Mouse (Mus musculus): ENCODE measurements around the gene Rnh1.

Rnh1 gene

GRCm38 (mm10) chr7:141205504-141205903 is 32.8 kb upstream of the Rnh1 start:
- in situ Hi-C loops (cut with MboI): no loop called here

DNA sequence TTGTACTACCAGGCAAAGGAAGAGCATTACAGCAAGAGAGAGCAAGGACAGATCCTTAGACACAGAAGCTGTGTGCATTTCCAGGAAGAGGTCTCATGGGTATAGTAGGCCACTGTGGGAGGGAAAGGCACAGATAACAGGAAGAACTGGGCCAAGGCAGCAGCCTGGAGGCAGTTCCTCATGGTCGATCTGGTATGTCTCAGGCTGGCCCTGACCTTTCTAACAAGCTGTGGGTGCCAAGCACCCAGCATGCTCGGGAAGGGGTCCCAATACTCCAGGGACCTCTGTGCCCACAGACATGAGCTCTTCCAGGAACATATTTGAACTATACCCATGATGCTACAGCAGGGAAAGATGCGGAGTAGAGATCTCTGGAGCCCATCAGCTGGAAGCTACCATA is 31.9 kb upstream of the Rnh1 start:
- in situ Hi-C loops (cut with MboI): no loop called here

DNA sequence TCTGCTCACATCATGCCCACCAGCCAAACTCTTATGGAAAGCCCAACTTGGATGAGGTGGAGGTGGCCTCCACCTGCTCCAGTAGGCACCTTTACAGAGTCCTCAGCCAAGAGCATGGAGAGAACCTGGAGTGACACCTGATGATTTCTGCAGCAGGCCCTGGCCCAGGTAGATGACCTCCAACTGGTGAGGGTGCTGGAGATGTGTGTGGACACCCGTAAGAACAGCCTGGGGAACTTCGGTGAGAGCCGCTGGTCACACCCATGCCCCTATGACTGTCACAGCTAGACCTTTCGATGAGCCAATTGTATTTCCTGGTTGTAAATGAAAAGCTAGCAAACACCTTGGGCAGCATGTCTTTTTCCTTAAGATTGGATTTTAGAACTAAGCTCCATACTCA is 25.5 kb upstream of the Rnh1 start:
- in situ Hi-C loops (cut with MboI): no loop called here

DNA sequence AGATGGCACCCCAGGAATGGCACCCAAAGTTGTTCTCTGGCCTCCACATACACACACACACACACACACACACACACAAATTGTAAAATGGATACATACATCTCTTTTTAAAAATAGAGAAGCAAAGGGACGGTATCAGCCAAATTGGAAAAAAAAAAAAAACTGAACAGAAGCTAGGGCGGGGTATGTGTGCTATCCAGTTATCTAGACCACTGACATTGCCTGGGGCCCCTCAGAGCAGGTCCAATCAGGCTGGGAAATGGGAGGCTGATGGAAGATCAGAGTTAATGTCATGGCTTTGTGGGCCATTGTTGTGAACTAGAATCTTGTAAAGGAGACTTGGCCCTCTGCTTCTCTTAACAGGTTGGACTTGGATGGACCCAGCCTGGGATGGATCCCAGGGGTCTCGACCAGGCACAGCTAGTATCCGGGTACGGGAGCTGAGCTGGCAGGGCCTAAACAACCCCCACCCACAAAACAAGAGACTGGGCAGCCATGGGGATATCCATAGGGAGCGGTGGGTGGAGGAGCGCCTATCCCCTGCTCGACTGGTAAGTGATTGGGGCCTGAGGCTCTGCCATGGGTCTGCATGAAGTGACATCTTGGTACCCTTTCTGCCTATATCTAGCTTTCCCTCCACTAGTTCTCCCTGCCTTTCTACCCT is 24.1 kb upstream of the Rnh1 start:
- in situ Hi-C loops (cut with MboI): no loop called here

GRCm38 (mm10) chr7:141195754-141196153 is 23.1 kb upstream of the Rnh1 start:
- in situ Hi-C loops (cut with MboI): no loop called here

DNA sequence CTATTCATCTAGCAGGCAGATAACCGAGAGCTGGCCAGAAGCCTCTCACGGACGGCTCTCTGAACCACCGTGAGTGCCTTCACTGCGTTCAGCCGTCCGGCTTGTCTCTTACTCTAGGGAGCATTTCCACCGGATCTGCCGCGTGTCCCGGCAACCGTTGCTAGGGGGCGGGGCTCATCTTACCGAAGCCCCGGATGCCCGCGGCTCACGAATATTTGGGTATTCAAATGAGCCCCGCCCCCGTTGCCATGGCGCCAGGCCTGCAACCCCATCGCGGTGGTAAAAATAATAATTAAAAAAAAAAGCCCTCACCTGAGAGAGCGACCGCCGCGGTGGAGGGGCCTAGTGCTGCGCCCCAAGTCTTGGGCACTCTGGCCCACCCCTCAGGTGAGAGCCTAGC is 22.2 kb upstream of the Rnh1 start:
- in situ Hi-C loops (cut with MboI): no loop called here

DNA sequence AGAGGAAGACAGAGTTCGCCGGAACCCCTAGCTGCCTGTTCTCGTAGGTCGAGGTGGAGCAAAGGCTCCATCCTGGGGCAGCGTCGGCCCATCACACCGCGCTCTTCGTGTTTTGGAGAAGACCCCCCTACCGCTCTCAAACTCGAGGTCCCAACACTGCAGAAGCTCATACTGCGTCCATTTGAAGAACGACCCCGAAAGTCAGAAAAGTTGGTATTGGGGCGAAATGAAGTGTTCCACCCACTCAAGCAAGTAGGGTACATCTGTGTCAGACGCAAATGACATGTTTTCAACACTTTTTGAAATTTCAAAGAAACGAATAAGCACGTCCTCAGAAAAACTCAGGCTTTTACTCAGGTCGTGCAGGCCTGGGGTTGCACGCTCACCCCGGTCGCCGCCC is 21.8 kb upstream of the Rnh1 start:
- in situ Hi-C loops (cut with MboI): no loop called here

- in situ Hi-C loops (cut with MboI): no loop called here
These were observed 21.3 kb upstream of the Rnh1 start, which contains the start of the genes Hras and Lrrc56 for GRCm38 (mm10) chr7:141193948-141194347. Hras (minus strand) TSS chr7:141194005. Lrrc56 (plus strand) TSS chr7:141194157.

DNA sequence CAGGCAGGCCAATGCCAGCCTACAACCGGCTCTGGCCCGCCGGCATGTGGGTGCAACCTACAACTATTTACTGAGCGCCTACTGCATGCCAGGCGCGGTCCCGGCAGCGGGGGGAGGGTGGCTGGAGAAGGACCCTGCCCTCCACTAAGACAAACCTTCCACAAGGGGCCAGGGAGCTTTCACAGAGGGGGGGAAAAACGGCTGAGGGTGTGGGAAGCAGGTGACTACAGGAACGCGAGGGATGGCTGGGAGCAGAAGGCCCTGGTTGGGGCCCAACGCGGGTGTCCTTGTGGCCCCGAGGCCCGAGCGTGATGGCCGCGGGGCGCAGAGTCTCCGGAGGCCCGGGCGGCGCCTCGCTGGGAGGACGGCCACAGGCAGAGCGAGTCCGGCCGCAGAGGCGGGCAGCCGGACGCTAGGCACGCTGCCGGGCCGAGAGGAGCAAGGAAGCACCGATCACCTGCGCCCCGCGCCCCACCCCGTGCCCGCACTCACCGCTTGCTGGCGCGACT is 20.7 kb upstream of the Rnh1 start:
- in situ Hi-C loops (cut with MboI): no loop called here

DNA sequence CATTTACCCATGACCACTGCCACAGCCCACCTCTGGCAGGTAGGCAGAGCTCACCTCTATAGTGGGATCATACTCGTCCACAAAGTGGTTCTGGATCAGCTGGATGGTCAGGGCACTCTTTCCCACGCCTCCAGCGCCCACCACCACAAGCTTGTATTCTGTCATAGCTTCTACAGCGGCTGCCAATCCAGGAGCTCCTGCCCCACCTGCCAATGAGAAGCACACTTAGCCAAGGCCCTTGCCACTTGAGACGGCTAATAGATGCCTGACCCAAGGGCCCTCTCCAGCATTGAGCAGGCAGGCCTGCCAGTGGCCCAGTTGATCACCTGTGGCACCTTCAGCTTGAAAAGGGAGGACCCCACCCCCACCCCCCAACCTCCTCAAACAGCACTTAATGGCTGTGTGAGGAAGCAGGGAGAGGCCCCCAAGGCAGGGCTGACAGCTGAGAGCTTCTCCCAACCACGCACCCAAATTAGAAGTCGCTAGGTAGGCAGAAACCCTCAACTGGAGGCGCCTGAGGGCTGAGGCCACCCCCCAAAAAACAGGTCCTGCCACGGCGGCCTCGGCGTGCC is 20.2 kb upstream of the Rnh1 start:
- in situ Hi-C loops (cut with MboI): no loop called here

DNA sequence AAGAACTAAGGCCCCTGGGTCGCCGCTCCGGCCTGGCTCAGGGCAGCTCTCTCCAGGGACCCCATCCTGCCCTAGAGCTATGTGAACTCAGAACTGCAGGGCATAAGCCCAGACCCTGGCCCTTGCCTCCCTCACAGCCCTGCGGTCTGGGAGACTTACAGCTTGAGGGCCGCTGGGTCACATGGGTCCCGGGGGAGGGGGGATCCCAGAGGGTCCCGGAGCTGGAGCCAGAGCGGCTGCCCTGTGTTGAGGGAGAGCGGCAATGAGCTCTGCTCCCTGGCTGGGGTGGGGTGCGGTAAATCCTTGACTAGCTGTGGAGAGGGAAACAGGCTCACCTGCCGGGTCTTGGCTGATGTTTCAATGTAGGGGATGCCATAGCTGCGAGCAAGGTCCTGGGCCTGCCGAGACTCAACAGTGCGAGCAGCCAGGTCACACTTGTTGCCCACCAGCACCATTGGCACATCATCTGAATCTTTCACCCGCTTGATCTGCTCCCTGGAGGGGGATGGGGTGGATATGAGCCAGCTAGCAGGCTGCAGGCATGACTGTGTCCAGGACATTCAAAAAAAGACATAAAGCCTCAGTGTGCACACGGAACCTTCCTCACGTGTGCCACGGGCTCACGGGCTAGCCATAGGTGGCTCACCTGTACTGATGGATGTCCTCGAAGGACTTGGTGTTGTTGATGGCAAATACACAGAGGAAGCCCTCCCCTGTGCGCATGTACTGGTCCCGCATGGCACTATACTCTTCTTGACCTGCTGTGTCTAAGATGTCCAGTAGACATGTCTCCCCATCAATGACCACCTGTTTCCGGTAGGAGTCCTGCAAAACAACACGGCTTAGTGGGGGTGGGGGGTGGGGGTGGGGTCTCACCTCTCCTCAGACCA is 19.4 kb upstream of the Rnh1 start:
- in situ Hi-C loops (cut with MboI): no loop called here

DNA sequence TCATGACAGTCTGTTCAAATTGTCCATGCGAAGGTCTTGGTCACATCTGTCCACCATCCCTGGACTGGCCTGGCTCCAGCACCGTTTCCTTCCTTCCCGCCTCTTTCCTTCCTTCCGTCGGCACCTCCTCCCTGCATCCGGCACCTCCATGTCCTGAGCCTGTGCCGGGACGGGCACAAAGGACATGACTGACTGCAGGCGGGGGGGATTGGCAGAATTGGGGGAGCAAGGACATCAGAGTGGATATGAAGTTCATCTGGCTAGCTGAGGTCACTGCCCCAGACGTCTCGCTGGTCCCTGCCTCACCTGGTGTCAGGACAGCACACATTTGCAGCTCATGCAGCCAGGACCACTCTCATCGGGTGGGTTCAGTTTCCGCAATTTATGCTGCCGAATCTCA is 18.4 kb upstream of the Rnh1 start:
- in situ Hi-C loops (cut with MboI): no loop called here

DNA sequence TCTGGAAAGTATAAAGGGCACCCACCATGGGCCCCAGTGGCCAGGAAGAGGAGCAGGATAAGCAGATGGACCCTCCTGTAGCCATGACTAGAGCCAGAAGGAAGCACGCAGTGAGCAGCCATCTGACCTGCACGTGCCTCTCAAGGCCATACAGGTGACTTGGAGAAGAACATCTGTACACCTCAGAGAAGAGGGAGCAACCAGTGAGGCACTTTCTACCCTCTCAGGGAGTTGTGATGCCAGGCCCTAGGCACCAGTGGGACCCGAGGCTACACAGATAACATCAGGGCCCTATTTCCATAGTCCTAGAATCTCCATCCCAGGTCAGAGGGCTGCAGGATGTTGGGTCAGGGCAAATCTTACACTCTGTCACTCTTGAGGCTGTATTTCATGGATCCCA is 17.6 kb upstream of the Rnh1 start:
- in situ Hi-C loops (cut with MboI): no loop called here

- in situ Hi-C loops (cut with MboI): no loop called here
These were observed 16.1 kb upstream of the Rnh1 start for GRCm38 (mm10) chr7:141188733-141189132.

GRCm38 (mm10) chr7:141188194-141188593 is 15.5 kb upstream of the Rnh1 start:
- in situ Hi-C loops (cut with MboI): no loop called here

DNA sequence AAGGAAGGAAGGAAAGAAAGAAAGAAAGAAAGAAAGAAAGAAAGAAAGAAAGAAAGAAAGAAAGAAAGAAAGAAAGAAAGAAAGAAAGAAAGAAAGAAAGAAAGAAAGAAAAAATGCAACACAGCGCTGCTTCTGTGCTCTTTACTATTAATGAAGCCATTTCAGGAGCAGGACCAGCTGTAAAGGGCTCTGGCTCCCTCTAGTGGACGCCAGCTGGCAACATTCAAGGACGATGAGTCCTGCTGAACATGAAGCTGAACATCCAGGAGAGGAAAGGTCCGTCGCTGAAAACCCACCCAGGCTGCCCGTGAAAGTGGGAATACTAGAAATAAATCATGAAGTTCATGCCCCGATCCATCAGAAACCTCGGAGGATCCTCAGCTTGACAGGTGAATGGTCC is 3.5 kb upstream of the Rnh1 start:
- in situ Hi-C loops (cut with MboI): loop anchor here (5.0 kb wide), 1 partner anchor 84 kb away; no protein-coding TSS in a partner anchor

DNA sequence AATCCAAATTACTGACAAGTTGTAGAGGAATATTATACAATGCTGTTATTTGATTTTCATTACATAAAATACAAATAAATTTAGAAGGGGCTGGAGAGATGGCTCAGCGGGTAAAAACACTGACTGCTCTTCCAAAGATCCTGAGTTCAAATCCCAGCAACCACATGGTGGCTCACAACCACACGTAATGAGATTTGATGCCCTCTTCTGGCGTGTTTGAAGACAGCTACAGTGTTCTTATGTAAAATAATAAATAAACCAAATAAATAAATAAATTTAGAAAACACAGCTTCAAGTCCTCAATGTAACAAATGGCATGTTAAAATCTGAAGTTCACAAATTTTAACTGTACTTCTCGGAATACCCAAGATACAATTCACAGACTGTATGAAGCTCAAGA is 2.4 kb upstream of the Rnh1 start:
- in situ Hi-C loops (cut with MboI): loop anchor here (5.0 kb wide), 1 partner anchor 83 kb away; no protein-coding TSS in a partner anchor

DNA sequence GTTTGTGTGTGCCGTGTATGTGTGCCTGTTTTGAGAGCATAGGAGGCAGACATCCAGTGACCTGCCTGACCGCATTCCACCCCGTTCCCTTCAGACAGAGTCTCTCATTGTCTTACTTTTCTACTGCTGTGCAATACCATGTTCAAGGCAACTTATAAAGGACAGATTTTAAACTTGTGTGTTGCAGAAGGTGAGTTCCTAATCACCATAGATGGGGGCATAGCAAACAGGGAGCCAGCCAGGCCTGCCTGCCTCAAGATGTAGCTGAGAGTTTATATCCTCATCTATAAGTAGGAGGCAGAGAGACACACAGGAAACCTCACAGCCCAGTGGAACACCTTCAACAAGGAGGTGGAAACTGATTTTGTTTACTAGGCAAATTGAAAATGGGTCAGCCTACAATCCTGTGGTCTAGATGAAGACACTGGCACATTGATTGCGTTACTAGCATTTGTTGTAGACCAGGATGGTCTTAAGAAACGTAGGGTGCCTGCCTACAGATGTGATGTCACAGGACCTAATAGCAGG is 730 bp upstream of the Rnh1 start:
- in situ Hi-C loops (cut with MboI): no loop called here

DNA sequence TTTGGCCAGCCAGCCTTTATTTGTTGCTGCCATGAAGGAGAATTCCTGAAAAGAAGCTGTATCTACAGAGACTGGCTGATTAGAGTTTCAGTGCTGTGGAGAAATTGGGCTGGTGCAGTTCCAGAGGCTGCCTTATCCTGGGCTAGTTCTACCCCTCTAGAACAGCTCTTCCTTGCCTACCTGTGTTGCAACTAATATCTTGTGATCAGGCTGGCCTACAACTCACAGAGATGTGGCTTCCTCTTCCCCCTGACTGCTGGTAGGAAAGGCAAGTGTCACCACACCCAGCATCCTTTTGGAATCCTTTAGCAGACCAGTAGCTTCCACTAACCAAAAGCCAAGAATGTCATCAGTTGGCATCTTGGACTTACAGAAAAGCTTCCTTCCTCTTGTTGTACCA is 2.8 kb downstream of the Rnh1 start:
- in situ Hi-C loops (cut with MboI): no loop called here

- in situ Hi-C loops (cut with MboI): no loop called here
These were observed 3.4 kb downstream of the Rnh1 start for GRCm38 (mm10) chr7:141169300-141169699.

DNA sequence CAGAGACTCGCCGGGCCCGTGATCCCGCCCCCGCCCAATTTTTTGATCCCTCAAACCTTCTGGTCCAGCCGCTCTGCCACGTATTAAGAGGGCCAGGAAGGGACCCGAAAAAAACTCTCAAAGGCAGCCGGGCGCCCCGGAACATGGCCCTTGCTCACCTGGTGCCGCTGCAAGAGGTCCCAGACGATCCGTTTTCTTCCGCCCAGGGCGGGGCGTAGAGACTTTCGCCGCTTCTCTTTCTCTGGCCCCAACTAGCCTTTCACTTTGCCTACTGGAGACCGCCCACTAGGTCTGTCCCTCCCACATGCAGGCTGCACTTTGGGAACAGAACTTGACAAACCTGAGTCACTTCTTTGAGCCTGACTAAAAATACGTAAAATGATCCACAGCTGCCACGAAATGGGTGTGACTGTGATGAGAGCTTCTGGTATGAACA is 4.1 kb downstream of the Rnh1 start:
- in situ Hi-C loops (cut with MboI): no loop called here

GRCm38 (mm10) chr7:141167901-141168517 is 4.6 kb downstream of the Rnh1 start:
- in situ Hi-C loops (cut with MboI): no loop called here

Measured in mature B cell (primary cell).